Mouse (Mus musculus): Measurements from ENCODE around the gene Armc2. TPM values are rescaled to one million over a fixed set of nuclear protein-coding genes. Genes with fewer than 3 reads are reported as not detected.

The Armc2 gene
- total RNA-seq, 2 experiments from 2014 or later: 0.28 TPM; not detected in 1

- no peak for ATAC-seq (replicated peaks; ENCODE audit: low FRiP score, low TSS enrichment, poor library complexity, severe bottlenecking)
These were observed 9.1 kb upstream of the Armc2 start for GRCm38 (mm10) chr10:42027337-42027736.

- ATAC-seq (replicated peaks; ENCODE audit: low FRiP score, low TSS enrichment, poor library complexity, severe bottlenecking): no peak
These were observed 6.2 kb upstream of the Armc2 start for GRCm38 (mm10) chr10:42024406-42024805.

- ATAC-seq (replicated peaks; ENCODE audit: low FRiP score, low TSS enrichment, poor library complexity, severe bottlenecking): no peak
These were observed 3.3 kb upstream of the Armc2 start for GRCm38 (mm10) chr10:42021536-42021935.

GRCm38 (mm10) chr10:42014086-42014485 lies 4.2 kb downstream of the Armc2 start:
- no peak for ATAC-seq (replicated peaks; ENCODE audit: low FRiP score, low TSS enrichment, poor library complexity, severe bottlenecking)

GRCm38 (mm10) chr10:42010761-42011435 lies 7.3 kb downstream of the Armc2 start:
- ATAC-seq (replicated peaks; ENCODE audit: low FRiP score, low TSS enrichment, poor library complexity, severe bottlenecking): peak; percentile 34; the same call in 1 of the 2 replicates

- ATAC-seq (replicated peaks; ENCODE audit: low FRiP score, low TSS enrichment, poor library complexity, severe bottlenecking): no peak
These were observed 13.0 kb downstream of the Armc2 start for GRCm38 (mm10) chr10:42005259-42005658.

GRCm38 (mm10) chr10:42004690-42005089 lies 13.6 kb downstream of the Armc2 start:
- ATAC-seq (replicated peaks; ENCODE audit: low FRiP score, low TSS enrichment, poor library complexity, severe bottlenecking): no peak

GRCm38 (mm10) chr10:42004056-42004455 lies 14.2 kb downstream of the Armc2 start:
- ATAC-seq (replicated peaks; ENCODE audit: low FRiP score, low TSS enrichment, poor library complexity, severe bottlenecking): no peak

- no peak for ATAC-seq (replicated peaks; ENCODE audit: low FRiP score, low TSS enrichment, poor library complexity, severe bottlenecking)
These were observed 14.7 kb downstream of the Armc2 start for GRCm38 (mm10) chr10:42003576-42003975.

GRCm38 (mm10) chr10:42002436-42002835 lies 15.8 kb downstream of the Armc2 start:
- ATAC-seq (replicated peaks; ENCODE audit: low FRiP score, low TSS enrichment, poor library complexity, severe bottlenecking): no peak

GRCm38 (mm10) chr10:42001260-42001659 lies 17.0 kb downstream of the Armc2 start:
- ATAC-seq (replicated peaks; ENCODE audit: low FRiP score, low TSS enrichment, poor library complexity, severe bottlenecking): no peak

GRCm38 (mm10) chr10:41997691-41998178 lies 20.5 kb downstream of the Armc2 start:
- no peak for ATAC-seq (replicated peaks; ENCODE audit: low FRiP score, low TSS enrichment, poor library complexity, severe bottlenecking)

- ATAC-seq (replicated peaks; ENCODE audit: low FRiP score, low TSS enrichment, poor library complexity, severe bottlenecking): no peak
These were observed 22.1 kb downstream of the Armc2 start for GRCm38 (mm10) chr10:41996157-41996556.

GRCm38 (mm10) chr10:41995051-41995450 lies 23.2 kb downstream of the Armc2 start:
- ATAC-seq (replicated peaks; ENCODE audit: low FRiP score, low TSS enrichment, poor library complexity, severe bottlenecking): no peak

GRCm38 (mm10) chr10:41994578-41994977 lies 23.7 kb downstream of the Armc2 start:
- ATAC-seq (replicated peaks; ENCODE audit: low FRiP score, low TSS enrichment, poor library complexity, severe bottlenecking): no peak

- no peak for ATAC-seq (replicated peaks; ENCODE audit: low FRiP score, low TSS enrichment, poor library complexity, severe bottlenecking)
These were observed 26.2 kb downstream of the Armc2 start for GRCm38 (mm10) chr10:41992059-41992440.

GRCm38 (mm10) chr10:41991364-41992058 lies 26.7 kb downstream of the Armc2 start:
- ATAC-seq (replicated peaks; ENCODE audit: low FRiP score, low TSS enrichment, poor library complexity, severe bottlenecking): no peak

- no peak for ATAC-seq (replicated peaks; ENCODE audit: low FRiP score, low TSS enrichment, poor library complexity, severe bottlenecking)
These were observed 27.3 kb downstream of the Armc2 start for GRCm38 (mm10) chr10:41990896-41991295.

GRCm38 (mm10) chr10:41988930-41989329 lies 29.3 kb downstream of the Armc2 start:
- ATAC-seq (replicated peaks; ENCODE audit: low FRiP score, low TSS enrichment, poor library complexity, severe bottlenecking): no peak

- no peak for ATAC-seq (replicated peaks; ENCODE audit: low FRiP score, low TSS enrichment, poor library complexity, severe bottlenecking)
These were observed 32.1 kb downstream of the Armc2 start for GRCm38 (mm10) chr10:41986126-41986525.

GRCm38 (mm10) chr10:41984221-41984620 lies 34.0 kb downstream of the Armc2 start:
- no peak for ATAC-seq (replicated peaks; ENCODE audit: low FRiP score, low TSS enrichment, poor library complexity, severe bottlenecking)

Measured in megakaryocyte-erythroid progenitor cell, adult 5-6 weeks (primary cell).